Comparison of ENCODE assay signal across 14 mouse cellular contexts in the genomic region with DNA sequence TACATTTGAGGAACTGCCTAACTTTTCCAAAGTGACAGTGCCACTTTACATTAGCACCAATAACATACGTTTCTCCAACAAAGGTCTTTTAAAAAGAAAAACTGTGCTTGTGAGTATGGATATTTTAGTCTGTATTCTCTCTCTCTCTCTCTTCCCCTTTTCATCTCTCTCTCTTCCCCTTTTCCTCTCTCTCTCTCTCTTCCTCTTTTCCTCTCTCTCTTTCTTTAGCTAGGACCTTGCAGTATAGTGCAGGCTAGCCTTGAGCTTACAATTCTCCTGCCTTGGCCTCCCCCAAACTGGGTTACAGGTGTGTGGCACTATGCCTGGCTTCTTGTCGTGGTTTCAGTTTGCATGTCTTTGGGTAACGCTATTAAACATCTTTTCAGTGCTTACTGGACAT.
"Had no signal": no experiment of that assay in that cellular context is flagged by ENCODE, and none has a peak within 500 bp of the region (broad histone marks: within the 10 kb centered on the region; RNA-seq: fewer than 3 reads in every experiment).

No protein-coding gene starts in this region.

- H3K4me3 ChIP-seq: megakaryocyte, embryonic 14.5 days; midbrain, embryonic 12.5 days; neural tube, embryonic 12.5 days had no signal

- H3K27me3 ChIP-seq: midbrain, embryonic 12.5 days; neural tube, embryonic 12.5 days had no signal

- H3K4me2 ChIP-seq: lung, embryonic 14.5 days; midbrain, embryonic 12.5 days; neural tube, embryonic 12.5 days had no signal

- H3K9ac ChIP-seq: lung, embryonic 14.5 days; midbrain, embryonic 12.5 days; neural tube, embryonic 12.5 days had no signal

- H3K27ac ChIP-seq: midbrain, embryonic 12.5 days; neural tube, embryonic 12.5 days had no signal

- DNase-seq: lung, adult 18-20 months; lung, embryonic 14.5 days; lung, postnatal 10 days; lung, postnatal 4 days; midbrain, embryonic 14.5 days; right cerebral cortex, postnatal 25 days; right cerebral cortex, postnatal 4 days; spleen, adult 18-20 months; thymus, adult 18-20 months; thymus, postnatal 14 days; thymus, postnatal 36 days had no signal

- H3K9me3 ChIP-seq: midbrain, embryonic 12.5 days; neural tube, embryonic 12.5 days had no signal

- H3K36me3 ChIP-seq: midbrain, embryonic 12.5 days; neural tube, embryonic 12.5 days had no signal

- H3K4me1 ChIP-seq: midbrain, embryonic 12.5 days; neural tube, embryonic 12.5 days had no signal
